Mouse (Mus musculus) spleen, adult 18-20 months (tissue): ENCODE results near the gene Gm1110.
"Not testable (repeated sequence)": the region's sequence is repeated elsewhere in the genome, so short reads cannot be mapped to it uniquely, and the experiment has no call there.

Source experiments
- DNase-seq, 2 experiments: peaks; one replicate each; pipeline ENCODE4 v3.0.0; 2022; ENCODE audit warnings: mixed read lengths in 2 of 2

Gm1110 gene

GRCm38 (mm10) chr9:26922909-26923526, at the start of gene Gm1110:
TSS of gene Gm1110 (minus strand) at chr9:26923111.
- DNase-seq = no peak

- no peak for DNase-seq
Measured at GRCm38 (mm10) chr9:26947790-26948189, 24.9 kb upstream of the Gm1110 start.

- DNase-seq = no peak
Measured at GRCm38 (mm10) chr9:26924146-26924545, 1.2 kb upstream of the Gm1110 start.

GRCm38 (mm10) chr9:26919778-26920177, 3.1 kb downstream of the Gm1110 start:
- DNase-seq = no peak

- no peak for DNase-seq
Measured at GRCm38 (mm10) chr9:26913150-26913549, 9.8 kb downstream of the Gm1110 start.

- no peak for DNase-seq
Measured at GRCm38 (mm10) chr9:26911251-26911650, 11.7 kb downstream of the Gm1110 start.

- not testable (repeated sequence) for DNase-seq
Measured at GRCm38 (mm10) chr9:26869856-26870255, 53.1 kb downstream of the Gm1110 start.

GRCm38 (mm10) chr9:26860751-26861150, 62.2 kb downstream of the Gm1110 start, which contains the start of gene Glb1l3:
TSS of gene Glb1l3 (minus strand) at chr9:26860890.
- DNase-seq = no peak

GRCm38 (mm10) chr9:26831089-26831488, 91.8 kb downstream of the Gm1110 start:
- DNase-seq = no peak
